Mouse (Mus musculus): ENCODE results near the gene Maml2.
A peak's percentile ranks its signal among the peaks of the same experiment; 100 is the strongest.

Gene Maml2

GRCm38 (mm10) chr9:13497016-13497415 lies 199.3 kb downstream of the Maml2 start:
- no peak for DNase-seq

GRCm38 (mm10) chr9:13497690-13498333 lies 200.1 kb downstream of the Maml2 start:
- DNase-seq: no peak

- no peak for DNase-seq
Measured at GRCm38 (mm10) chr9:13500045-13500444, 202.3 kb downstream of the Maml2 start.

- DNase-seq: no peak
Measured at GRCm38 (mm10) chr9:13505024-13505423, 207.3 kb downstream of the Maml2 start.

DNA sequence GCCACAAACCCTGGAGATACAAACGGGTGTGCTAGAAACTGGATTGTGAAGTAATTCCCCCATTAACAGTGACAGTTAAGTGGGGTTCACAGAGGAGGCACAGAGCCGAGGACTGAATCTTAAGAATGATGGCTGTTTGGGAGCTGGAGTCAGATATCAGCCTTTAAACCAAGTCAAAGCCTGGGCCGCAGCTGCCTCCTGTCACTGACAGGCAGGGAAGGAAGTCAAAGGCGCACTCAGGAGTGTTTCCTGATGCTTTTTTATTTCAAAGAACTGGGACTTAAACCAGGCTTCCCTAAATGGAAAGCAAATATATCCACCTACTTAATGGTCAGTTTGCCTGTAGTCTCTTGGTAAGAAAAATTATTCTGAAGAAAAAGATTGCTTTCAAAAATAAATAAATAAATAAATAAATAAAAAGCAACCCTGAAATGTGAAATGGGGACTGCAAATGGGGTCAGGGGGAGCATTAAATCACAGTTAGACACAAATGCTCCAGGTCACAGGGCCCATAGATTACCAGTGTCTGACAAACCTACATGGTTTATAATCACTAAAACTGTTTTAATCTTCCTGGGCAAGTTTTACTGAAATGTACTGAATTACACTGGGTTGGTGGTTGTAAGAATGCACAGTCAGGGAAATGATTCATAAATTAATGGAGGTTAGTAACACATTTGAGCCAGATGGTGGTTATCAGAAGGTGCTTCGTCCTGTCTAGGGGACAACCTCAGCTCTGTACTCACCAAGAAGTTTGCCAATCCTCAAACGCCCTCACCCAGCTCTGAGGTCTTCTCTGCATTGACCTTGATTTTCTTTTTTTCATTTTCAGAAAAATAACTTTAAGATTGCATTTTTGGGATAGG lies 209.4 kb downstream of the Maml2 start:
- no peak for DNase-seq

DNA sequence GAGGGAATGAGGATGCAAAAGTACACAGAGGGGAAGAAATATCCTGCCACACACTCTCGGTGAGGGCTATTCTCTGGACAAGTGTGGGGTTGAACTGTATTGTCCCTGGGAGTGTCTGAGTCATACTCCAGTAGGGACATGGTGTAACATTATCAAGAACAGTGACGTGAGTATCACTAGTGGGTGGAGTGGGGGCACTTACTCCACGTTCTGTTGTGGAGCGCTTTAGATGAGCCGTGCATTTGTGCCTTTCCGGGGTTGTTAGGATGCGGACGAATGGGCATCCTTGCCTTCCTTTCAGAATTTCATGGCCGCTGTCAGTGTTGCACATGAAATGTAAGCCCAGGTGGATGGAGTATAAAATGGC lies 210.0 kb downstream of the Maml2 start:
- no peak for DNase-seq

DNA sequence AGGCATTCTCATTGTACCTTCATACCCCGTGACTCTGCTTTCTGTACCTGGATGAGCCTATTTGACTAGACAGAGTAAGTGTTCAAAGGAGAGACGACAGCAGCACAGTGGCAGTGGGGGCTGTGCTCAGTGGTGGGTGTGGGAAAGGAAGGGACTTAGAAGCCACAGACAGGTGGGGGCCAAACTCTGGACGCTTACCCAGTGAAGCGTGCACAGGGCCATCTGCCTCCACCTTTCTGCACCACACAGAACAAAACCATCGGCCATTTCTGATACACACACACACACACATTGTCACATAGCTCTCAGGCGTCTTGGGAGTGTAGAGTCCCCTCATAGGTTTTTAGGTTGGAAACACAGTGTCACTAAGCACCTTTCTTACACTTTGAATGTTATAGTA lies 212.0 kb downstream of the Maml2 start:
- DNase-seq: no peak

GRCm38 (mm10) chr9:13510621-13511369 lies 213.0 kb downstream of the Maml2 start:
- DNase-seq: no peak

DNA sequence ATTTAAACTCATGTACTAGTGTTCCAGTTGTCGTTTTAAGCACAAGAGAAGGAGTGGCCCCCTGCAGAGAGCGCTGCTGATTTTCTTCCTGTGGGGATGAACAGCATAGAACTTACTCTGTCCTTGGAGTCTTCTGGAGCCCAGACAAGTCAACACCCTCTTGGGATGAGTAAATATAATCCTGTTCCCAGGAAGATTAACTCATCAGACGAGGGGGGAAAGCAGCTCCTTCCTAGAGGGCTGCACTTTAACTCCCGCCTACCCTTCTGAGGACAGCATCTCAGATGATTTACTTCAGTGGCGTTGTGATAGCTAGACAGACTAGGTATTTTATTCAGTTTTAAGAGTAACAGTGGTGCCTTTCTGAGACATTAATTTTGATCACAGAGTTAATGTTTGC lies 215.4 kb downstream of the Maml2 start:
- DNase-seq: no peak

DNA sequence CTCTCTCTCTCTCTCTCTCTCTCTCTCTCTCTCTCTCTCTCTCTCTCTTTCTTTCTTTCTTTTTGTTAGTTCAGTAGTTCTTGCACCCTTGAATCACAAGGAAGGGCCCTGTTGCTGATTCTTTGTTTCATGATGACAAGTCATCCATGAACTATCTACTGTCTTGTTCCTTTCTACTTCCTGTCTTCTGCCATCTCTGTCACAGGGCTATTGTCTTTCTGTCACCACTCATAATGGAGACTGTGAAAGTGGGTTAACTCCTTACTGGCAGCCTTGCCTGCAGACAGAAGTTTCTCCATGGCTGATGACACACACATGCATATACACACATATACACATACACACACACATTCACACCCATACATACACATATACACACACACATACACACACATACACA lies 216.7 kb downstream of the Maml2 start:
- no peak for DNase-seq

- no peak for DNase-seq
Measured at GRCm38 (mm10) chr9:13515976-13516375, 218.2 kb downstream of the Maml2 start.

DNA sequence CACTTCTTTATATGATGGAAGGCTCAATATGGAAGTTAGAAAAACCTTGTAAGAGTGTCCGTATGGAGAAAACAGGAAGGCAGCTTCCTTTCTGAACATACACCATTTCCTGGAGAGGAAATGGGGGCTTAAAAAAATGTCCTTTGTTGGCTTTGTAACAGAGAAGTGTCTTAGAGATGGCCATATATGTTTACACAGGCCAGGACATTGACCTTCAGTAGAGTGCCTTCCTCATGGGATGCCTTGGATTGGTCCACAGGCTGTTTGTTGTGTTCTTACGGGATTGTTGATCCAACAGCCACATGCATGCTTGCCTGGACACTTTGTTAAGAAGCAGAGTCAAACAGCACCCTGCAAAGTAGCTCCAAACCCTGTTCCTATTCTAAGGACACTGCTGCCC lies 220.3 kb downstream of the Maml2 start:
- DNase-seq: no peak

- no peak for DNase-seq
Measured at GRCm38 (mm10) chr9:13518441-13518971, 220.7 kb downstream of the Maml2 start.

DNA sequence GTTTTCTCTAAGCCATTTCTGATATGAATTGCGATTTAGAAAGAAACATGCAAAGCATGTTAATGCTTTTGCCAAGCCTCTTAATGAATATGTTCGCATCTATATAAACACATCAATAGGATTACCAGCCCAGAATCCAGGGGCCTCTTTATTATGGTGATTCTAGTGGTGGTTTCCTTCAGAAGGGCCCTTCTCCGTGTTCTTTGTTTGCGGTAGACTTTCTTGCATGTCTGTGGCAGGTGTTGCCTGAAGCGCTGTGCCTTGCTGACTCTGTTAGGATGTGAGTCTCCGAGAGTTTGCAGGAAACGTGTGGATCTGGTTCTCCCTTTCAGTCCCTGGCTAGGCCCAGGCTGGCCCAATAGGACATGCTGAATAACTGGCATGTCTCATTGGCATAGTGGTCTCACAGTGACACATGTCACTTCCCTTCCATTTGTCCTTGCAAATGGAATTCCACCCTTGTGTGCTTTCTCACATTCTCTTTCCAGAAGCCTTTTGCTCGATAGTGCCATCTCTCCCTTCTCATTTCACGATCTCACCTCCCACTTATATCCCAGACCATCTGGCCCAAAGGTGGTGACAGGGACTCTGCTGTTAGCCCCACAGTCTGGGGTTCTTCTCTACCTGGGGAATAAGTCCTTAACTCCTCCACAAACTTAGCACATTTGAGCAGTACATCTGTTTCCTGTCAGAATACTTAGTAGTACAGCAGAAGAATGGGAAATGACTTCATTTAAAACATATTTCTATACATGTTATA lies 224.5 kb downstream of the Maml2 start:
- DNase-seq: no peak

- DNase-seq: no peak
Measured at GRCm38 (mm10) chr9:13523046-13523445, 225.3 kb downstream of the Maml2 start.

DNA sequence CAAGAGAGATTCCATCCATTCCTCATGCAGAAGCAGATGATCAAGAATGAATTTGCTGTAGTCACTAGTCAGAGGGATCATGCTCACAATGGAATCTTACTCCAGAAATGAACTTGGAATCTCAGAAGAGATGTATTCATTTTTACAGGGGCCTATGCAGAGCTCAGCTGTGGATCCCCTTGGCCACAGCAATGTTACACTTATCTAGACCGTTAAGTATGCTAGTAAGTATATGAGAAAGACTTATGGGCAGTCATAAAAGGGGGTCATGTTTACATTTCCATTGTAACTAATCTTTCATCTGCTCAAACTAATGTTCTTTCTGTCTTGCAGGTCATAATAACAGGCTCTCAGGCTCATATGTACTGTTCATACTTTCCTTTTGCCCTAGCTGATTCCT lies 227.3 kb downstream of the Maml2 start:
- DNase-seq: no peak

DNA sequence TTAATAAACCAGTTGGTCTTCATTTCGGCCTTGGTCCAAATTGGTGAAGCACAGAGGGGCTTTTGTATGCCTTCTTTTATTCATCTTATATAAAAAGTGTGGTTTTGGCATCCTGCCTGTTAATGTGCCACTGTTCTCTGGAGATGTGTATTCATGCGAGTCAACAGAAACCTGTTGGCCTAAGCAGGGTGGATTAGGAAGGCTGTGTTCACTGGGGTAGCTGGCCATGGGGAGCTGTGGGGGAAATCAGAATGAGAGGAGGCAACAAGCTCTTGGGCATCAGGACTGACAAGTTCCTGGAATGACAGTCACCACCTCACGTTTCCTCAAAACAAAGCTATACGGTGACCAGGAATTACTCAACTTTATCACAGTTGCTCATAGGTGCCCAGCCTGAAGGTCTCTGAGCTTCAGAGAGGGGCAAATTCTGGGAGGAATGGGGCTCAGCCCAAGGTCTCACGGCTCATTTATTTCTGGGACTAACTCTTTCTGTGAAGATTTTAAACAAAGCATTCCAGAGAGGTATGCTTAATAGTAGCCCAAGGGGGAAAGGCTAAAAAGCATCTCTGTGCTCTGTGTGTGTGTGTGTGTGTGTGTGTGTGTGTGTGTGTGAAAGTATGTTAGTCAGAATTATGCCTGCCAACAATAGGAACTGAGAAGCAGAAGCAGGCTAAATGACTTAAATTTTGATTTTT lies 228.0 kb downstream of the Maml2 start:
- DNase-seq: no peak

DNA sequence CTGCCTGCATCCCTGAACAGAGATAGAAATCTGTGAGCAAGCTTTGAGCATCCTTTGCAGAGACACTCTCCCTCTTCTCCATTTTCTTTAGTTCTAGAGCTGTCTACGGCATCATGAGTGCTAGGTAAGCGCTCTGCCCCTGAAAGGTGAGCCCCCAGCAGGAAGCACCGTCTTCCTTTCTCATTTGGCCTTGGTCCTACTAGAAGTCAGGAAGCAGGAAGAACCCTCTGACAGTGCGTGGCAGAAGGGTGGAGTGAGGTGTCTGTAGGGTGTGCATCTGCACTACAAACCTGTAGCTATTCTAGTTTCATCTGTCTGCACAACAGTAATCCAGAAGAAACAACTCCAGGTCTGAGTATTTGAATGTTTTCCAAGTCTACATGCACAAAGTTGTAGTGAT lies 232.8 kb downstream of the Maml2 start:
- no peak for DNase-seq

DNA sequence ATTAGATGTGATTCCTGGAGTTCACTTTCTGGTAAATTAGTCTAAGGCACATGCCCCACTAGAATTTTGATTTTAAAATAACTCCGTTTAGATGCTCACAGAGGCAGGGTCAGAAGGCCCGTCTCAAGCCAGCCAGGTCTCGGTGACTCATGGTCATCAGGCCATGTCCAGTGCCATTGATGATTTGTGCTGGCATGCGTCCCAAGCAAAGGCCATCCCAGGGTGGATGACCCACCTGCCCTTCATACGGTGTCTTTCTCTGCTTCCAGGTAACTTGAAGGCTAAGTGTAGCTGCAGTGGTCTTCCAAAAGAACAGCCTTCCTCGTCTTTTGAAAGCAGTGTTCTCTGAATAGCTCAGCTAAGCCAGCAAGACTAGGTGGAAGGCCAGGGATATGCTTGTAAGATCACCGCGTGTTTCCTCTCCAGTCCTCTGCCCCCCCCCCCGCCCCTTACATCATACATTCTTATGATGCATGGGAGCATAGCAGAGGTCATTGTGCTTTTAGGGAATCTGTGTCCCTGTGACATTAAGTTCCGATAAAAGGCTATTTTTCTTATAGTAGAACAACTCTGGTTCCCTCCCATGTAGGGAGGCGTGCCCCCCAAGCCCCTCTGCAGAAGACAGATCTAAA lies 235.4 kb downstream of the Maml2 start:
- no peak for DNase-seq

DNA sequence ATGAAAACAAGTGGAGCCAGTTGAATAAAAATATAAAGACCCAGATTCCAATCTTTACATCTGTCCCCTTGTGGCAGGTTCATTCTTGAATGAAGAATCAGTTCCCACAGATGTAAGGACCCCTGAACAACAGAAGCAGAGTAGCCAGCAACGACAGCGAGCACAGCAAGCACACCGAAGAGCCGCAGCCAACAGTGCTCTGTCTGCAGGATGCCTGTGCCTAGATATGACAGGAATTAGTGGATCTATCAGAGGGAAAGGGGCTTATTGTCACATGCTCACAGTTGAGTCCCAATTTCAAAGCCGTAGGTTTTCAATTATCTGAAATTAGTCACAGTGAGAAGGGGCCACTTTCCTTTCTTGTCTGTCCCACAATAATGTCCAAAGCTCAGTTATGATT lies 238.0 kb downstream of the Maml2 start:
- no peak for DNase-seq

DNA sequence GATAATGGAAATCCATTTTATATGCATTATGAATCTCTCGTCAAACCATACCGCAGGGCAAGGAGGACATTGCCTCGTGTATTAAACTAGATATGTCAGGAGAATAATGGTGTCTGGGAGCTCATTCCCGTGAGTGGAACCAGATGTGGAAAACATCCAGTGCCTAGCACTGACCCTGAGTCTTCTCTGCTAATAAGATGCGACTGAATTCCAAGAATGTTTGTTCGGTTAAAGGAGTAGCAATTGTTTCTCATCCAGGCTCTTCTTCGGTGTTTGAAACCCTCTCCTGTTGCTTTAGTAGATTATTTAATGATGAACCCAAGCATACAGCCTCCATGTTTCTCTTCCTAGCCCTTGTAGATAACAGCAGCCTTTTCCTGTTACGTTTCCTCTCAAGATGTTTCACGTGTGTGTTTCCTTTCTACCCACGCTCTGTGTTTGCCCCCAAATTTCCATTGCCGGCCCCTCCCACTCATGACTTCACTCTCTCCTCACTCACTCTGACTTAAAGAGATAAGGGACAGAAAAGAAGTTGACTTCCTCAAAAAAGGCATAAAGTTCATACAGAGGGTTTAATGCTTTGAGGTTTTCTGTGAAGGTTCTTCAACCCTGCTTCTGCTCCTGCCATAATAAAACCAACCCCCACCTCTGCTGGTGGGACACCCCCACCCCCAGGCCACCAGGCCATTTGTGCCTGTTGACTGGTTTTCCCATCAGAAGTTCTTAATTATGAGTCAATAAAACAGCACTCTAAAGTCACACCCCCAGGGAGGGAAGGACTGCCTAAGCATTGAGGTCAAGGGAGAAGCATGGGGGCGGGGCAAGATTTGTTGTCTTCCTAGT lies 238.9 kb downstream of the Maml2 start:
- peak; percentile 67 for DNase-seq
